Mouse (Mus musculus) liver, embryonic 16.5 days (tissue): ENCODE data around the gene Alkbh1. TPM values are rescaled to one million over a fixed set of nuclear protein-coding genes. Genes with fewer than 3 reads are reported as not detected.

Source experiments
- ATAC-seq: fragments of 200-750 bp; cut with Nextera tagmentation; 2 replicates; pipeline ENCODE4 v1.8.0; 2017; ENCODE audit warnings: low read depth, mild to moderate bottlenecking, moderate number of reproducible peaks, moderate library complexity
- H3K27ac ChIP-seq: fragments of 300-500 bp; sonication (generic); 2 replicates; pipeline ENCODE4 v1.5.1; 2014; ENCODE audit warnings: mild to moderate bottlenecking, low read length
- H3K27me3 ChIP-seq: fragments of 300-500 bp; sonication (generic); 2 replicates; pipeline ENCODE4 v1.6.1; 2014; ENCODE audit warnings: low read depth, low read length, mixed read lengths; ENCODE audit not compliant: control insufficient read depth, insufficient read depth
- H3K36me3 ChIP-seq: fragments of 300-500 bp; sonication (generic); 2 replicates; pipeline ENCODE4 v1.6.1; 2014; ENCODE audit warnings: mild to moderate bottlenecking; ENCODE audit not compliant: control insufficient read depth, insufficient read depth
- H3K4me1 ChIP-seq: fragments of 300-500 bp; sonication (generic); 2 replicates; pipeline ENCODE4 v1.6.1; 2014; ENCODE audit warnings: low read depth, low read length, mixed read lengths; ENCODE audit not compliant: control insufficient read depth
- H3K4me2 ChIP-seq: fragments of 300-500 bp; sonication (generic); 2 replicates; pipeline ENCODE4 v1.6.1; 2014; ENCODE audit warnings: low read depth, low read length, mixed read lengths
- H3K4me3 ChIP-seq: fragments of 300-500 bp; sonication (generic); 2 replicates; pipeline ENCODE4 v1.5.1; 2014; ENCODE audit warnings: low read depth, mild to moderate bottlenecking, low read length
- H3K9ac ChIP-seq: fragments of 300-500 bp; sonication (generic); 2 replicates; pipeline ENCODE4 v1.6.1; 2014; ENCODE audit warnings: low read depth, low read length
- H3K9me3 ChIP-seq: fragments of 300-500 bp; sonication (generic); replicated peaks from 2 replicates; pipeline ENCODE4 v1.6.1; 2016; ENCODE audit warnings: low read length; ENCODE audit not compliant: control insufficient read depth
- WGBS: fragments of 180-500 bp; shearing (Covaris S2); extraction: QIAGEN DNeasy Blood & Tissue Kit; methylation state at CpG from one replicate; pipeline ENCODE4 v1.1.7; 2014; ENCODE audit not compliant: insufficient replicate concordance; 5-methylcytosine and 5-hydroxymethylcytosine counted together
- microRNA-seq: library from miRNA; unstranded; fragments of <30 nt; microRNA quantifications from one replicate; pipeline ENCODE4, GENCODE M21; 2016
- polyA plus RNA-seq: library from polyadenylated mRNA; unstranded; fragments of >200 nt; fragmentation: Nextera tagmentation; extraction: Ambion mirVana; gene quantifications from 2 replicates; pipeline ENCODE4 v1.2.1, GENCODE M21; 2015

Gene Alkbh1
- polyA plus RNA-seq, 1 experiment from 2014 or later = 17.4 TPM

- no peaks in the 10 kb centered on the region for H3K27me3 ChIP-seq
- H3K9ac ChIP-seq = no peak overlapping the region
- no peak overlapping the region for H3K4me3 ChIP-seq
- H3K36me3 ChIP-seq = no peaks in the 10 kb centered on the region
- 49% methylated on average over 2 of the region's 2 CpGs for WGBS
- ATAC-seq = no peak
- no peak overlapping the region for H3K27ac ChIP-seq
- H3K9me3 ChIP-seq = no peaks in the 10 kb centered on the region
- no peak overlapping the region for H3K4me2 ChIP-seq
- peaks cover 15% of the 10 kb centered on the region for H3K4me1 ChIP-seq
Measured at GRCm38 (mm10) chr12:87379496-87379895, 64.3 kb downstream of the Alkbh1 start.

Small RNAs within 50 kb of the gene (microRNA-seq; reads per million reads assigned to microRNA genes)
- 49.7 reads per million, percentile 46 among the genes with 10 or more reads in this experiment for gene Mir3068

Other genes starting within 250 kb of the Alkbh1 start
- 6.1 and 7.7 TPM in 2 replicates for gene Samd15, start 244.3 kb downstream of the Alkbh1 start, polyA plus RNA-seq
- 0.40 and 0.41 TPM in 2 replicates for gene Tmed8, start 243.6 kb downstream of the Alkbh1 start, polyA plus RNA-seq
- gene Noxred1, start 205.3 kb downstream of the Alkbh1 start, polyA plus RNA-seq = 0.25 and 0.29 TPM in 2 replicates
- gene Vipas39, start 177.8 kb downstream of the Alkbh1 start, polyA plus RNA-seq = 9.8 and 10.2 TPM in 2 replicates
- gene Ahsa1, start 177.5 kb downstream of the Alkbh1 start, polyA plus RNA-seq = 108 and 119 TPM in 2 replicates
- gene Ism2, start 144.3 kb downstream of the Alkbh1 start, polyA plus RNA-seq = 0.13 and 0.16 TPM in 2 replicates
- 28.1 and 30.8 TPM in 2 replicates for gene Sptlc2, start 55.7 kb downstream of the Alkbh1 start, polyA plus RNA-seq
- gene Slirp, start 121 bp downstream of the Alkbh1 start, polyA plus RNA-seq = 137 and 154 TPM in 2 replicates
- gene Snw1, start 28.3 kb upstream of the Alkbh1 start, polyA plus RNA-seq = 43.1 and 47.7 TPM in 2 replicates
- gene Gm5788, start 50.7 kb upstream of the Alkbh1 start, polyA plus RNA-seq = not detected in 2 replicates
- not detected in 2 replicates for gene Gm8300, start 70.3 kb upstream of the Alkbh1 start, polyA plus RNA-seq
- gene Oog1, start 158.7 kb upstream of the Alkbh1 start, polyA plus RNA-seq = not detected in 2 replicates
- not detected in 2 replicates for gene Gm4027, start 174.9 kb upstream of the Alkbh1 start, polyA plus RNA-seq
- gene Gm16381, start 200.6 kb upstream of the Alkbh1 start, polyA plus RNA-seq = not detected in 2 replicates